Mouse (Mus musculus) kidney, embryonic 15.5 days (tissue): Measurements from ENCODE around the gene Col4a2. TPM values are rescaled to one million over a fixed set of nuclear protein-coding genes. Genes with fewer than 3 reads are reported as not detected.
A peak's percentile ranks its signal among the peaks of the same experiment; 100 is the strongest.

Experiments used
- ATAC-seq: fragments of 200-750 bp; cut with Nextera tagmentation; replicated peaks from 2 replicates; pipeline ENCODE4 v1.8.0; 2017; ENCODE audit warnings: moderate TSS enrichment; ENCODE audit not compliant: low FRiP score
- H3K27ac ChIP-seq: fragments of 300-500 bp; sonication (generic); 2 replicates; pipeline ENCODE4 v1.5.1; 2015; ENCODE audit warnings: mild to moderate bottlenecking, inconsistent platforms
- H3K27me3 ChIP-seq: fragments of 300-500 bp; sonication (generic); 2 replicates; pipeline ENCODE4 v1.6.1; 2015; ENCODE audit warnings: inconsistent platforms
- H3K36me3 ChIP-seq: fragments of 300-500 bp; sonication (generic); 2 replicates; pipeline ENCODE4 v1.6.1; 2015; ENCODE audit warnings: inconsistent platforms
- H3K4me1 ChIP-seq: fragments of 300-500 bp; sonication (generic); 2 replicates; pipeline ENCODE4 v1.6.1; 2015; ENCODE audit warnings: inconsistent platforms
- H3K4me2 ChIP-seq: fragments of 300-500 bp; sonication (generic); 2 replicates; pipeline ENCODE4 v1.6.1; 2015; ENCODE audit warnings: moderate library complexity, mild to moderate bottlenecking, inconsistent platforms
- H3K4me3 ChIP-seq: fragments of 300-500 bp; sonication (generic); replicated peaks from 2 replicates; pipeline ENCODE4 v1.5.1; 2015; ENCODE audit warnings: mild to moderate bottlenecking, inconsistent platforms
- H3K9ac ChIP-seq: fragments of 300-500 bp; sonication (generic); 2 replicates; pipeline ENCODE4 v1.6.1; 2015; ENCODE audit warnings: mild to moderate bottlenecking, inconsistent platforms
- H3K9me3 ChIP-seq: fragments of 300-500 bp; sonication (generic); replicated peaks from 2 replicates; pipeline ENCODE4 v1.6.1; 2016; ENCODE audit warnings: inconsistent platforms
- WGBS: fragments of 180-500 bp; shearing (Covaris S2); methylation state at CpG from one replicate; pipeline ENCODE4 v1.1.7; 2015; ENCODE audit warnings: mixed read lengths; 5-methylcytosine and 5-hydroxymethylcytosine counted together
- polyA plus RNA-seq: library from polyadenylated mRNA; unstranded; fragments of >200 nt; fragmentation: Nextera tagmentation; extraction: Ambion mirVana; gene quantifications from 2 replicates; pipeline ENCODE4 v1.2.1, GENCODE M21; 2015

Gene Col4a2
- polyA plus RNA-seq, 1 experiment from 2014 or later: 116 TPM

GRCm38 (mm10) chr8:11497017-11497990 is 184.7 kb downstream of the Col4a2 start, which contains the start of gene Naxd:
Gene Naxd, plus strand, starts transcription at chr8:11497506.
- peak; percentile 98 for ATAC-seq

DNA sequence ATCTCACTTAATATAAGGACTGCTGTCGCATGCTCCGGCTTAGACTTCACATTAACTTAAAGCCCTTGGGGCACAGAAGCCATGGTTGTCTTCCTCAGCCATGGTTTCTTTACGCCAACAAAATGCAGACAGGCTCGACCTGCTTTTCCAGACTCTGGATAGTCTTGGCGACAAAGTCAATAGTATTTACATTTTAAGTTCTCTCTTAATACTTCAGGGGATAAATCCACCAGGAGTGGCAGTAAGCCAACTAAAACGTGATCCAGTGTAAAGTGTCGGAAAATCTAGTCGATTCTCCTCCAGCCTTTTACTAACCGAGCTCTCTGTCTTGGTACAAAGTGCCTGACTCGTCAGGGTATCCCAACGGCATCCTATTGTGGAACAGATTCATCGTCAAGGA is 185.7 kb downstream of the Col4a2 start:
- Histone ChIP-seq H3K4me3 (peak overlapping the region; percentile 94), H3K9me3 (no peaks in the 10 kb centered on the region), H3K4me2 (peak overlapping the region; percentile 79), H3K4me1 (peaks cover 23% of the 10 kb centered on the region), H3K27ac (no peak overlapping the region), H3K27me3 (peaks cover 3% of the 10 kb centered on the region; the same call in 1 of the 2 replicates), H3K9ac (peak overlapping the region; percentile 90), H3K36me3 (peaks cover 15% of the 10 kb centered on the region)
- 74% methylated on average over 12 of the region's 12 CpGs for WGBS
- ATAC-seq: no peak

More at GRCm38 (mm10) chr8:11497017-11497990, 184.7 kb downstream of the Col4a2 start, which contains the start of gene Naxd:
- Histone ChIP-seq H3K9ac (peak within 1 kb of the TSS; percentile 90), H3K4me1 (peaks cover 23% of the 10 kb centered on the region), H3K4me2 (peak within 1 kb of the TSS; percentile 79), H3K27ac (peak within 1 kb of the TSS; percentile 83), H3K36me3 (peaks cover 5% of the 10 kb centered on the region; the same call in 1 of the 2 replicates), H3K9me3 (no peaks in the 10 kb centered on the region), H3K4me3 (peak within 1 kb of the TSS; percentile 94), H3K27me3 (peaks cover 3% of the 10 kb centered on the region; the same call in 1 of the 2 replicates)
- 4% methylated on average over 73 of the region's 73 CpGs for WGBS

Other genes with a start within 250 kb of the Col4a2 start
- gene Col4a1, start within 50 bp of the Col4a2 start, polyA plus RNA-seq: 297 and 335 TPM in 2 replicates
- 24.2 and 26.5 TPM in 2 replicates for gene Rab20, start 165.9 kb downstream of the Col4a2 start, polyA plus RNA-seq
- gene Naxd, start 184.7 kb downstream of the Col4a2 start, polyA plus RNA-seq: 119 and 121 TPM in 2 replicates
- 23.8 and 28.3 TPM in 2 replicates for gene Cars2, start 238.0 kb downstream of the Col4a2 start, polyA plus RNA-seq
- 35.7 and 36.9 TPM in 2 replicates for gene Ing1, start 242.8 kb downstream of the Col4a2 start, polyA plus RNA-seq